Mouse (Mus musculus) T-helper 1 cell (primary cell): ENCODE measurements around the gene Nrp2.

Source experiments
- in situ Hi-C: fragments of 300-600 bp; cut with MboI, MseI; formaldehyde crosslinking; loops from one replicate; pipeline ENCODE4 v1.15.1; 2025; ENCODE audit warnings: high pct_unique_total_duplicates

The Nrp2 gene

GRCm38 (mm10) chr1:62777320-62778235 lies 74.5 kb downstream of the Nrp2 start:
- in situ Hi-C loops, result no loop called here

GRCm38 (mm10) chr1:62778910-62779309 lies 75.8 kb downstream of the Nrp2 start:
- in situ Hi-C loops, result no loop called here

GRCm38 (mm10) chr1:62780068-62780761 lies 77.1 kb downstream of the Nrp2 start:
- in situ Hi-C loops, result loop anchor here (5.0 kb wide), 1 partner anchor 157 kb away; no protein-coding TSS in a partner anchor

GRCm38 (mm10) chr1:62782155-62782554 lies 79.1 kb downstream of the Nrp2 start:
- in situ Hi-C loops, result loop anchor here (5.0 kb wide), 1 partner anchor 155 kb away; no protein-coding TSS in a partner anchor

GRCm38 (mm10) chr1:62782573-62782972 lies 79.5 kb downstream of the Nrp2 start:
- in situ Hi-C loops, result loop anchor here (5.0 kb wide), 1 partner anchor 155 kb away; no protein-coding TSS in a partner anchor

- in situ Hi-C loops, result loop anchor here (5.0 kb wide), 1 partner anchor 154 kb away; no protein-coding TSS in a partner anchor
Observed at GRCm38 (mm10) chr1:62783354-62784083, 80.4 kb downstream of the Nrp2 start.

GRCm38 (mm10) chr1:62784084-62784392 lies 81.0 kb downstream of the Nrp2 start:
- in situ Hi-C loops, result loop anchor here (5.0 kb wide), 1 partner anchor 153 kb away; no protein-coding TSS in a partner anchor

GRCm38 (mm10) chr1:62786255-62786654 lies 83.2 kb downstream of the Nrp2 start:
- in situ Hi-C loops, result no loop called here

- in situ Hi-C loops, result no loop called here
Observed at GRCm38 (mm10) chr1:62787546-62787945, 84.5 kb downstream of the Nrp2 start.

GRCm38 (mm10) chr1:62794223-62794895 lies 91.3 kb downstream of the Nrp2 start:
- in situ Hi-C loops, result no loop called here

GRCm38 (mm10) chr1:62794896-62795255 lies 91.8 kb downstream of the Nrp2 start:
- in situ Hi-C loops, result no loop called here

- in situ Hi-C loops, result no loop called here
Observed at GRCm38 (mm10) chr1:62795307-62796037, 92.4 kb downstream of the Nrp2 start.

GRCm38 (mm10) chr1:62796038-62796647 lies 93.1 kb downstream of the Nrp2 start:
- in situ Hi-C loops, result no loop called here

GRCm38 (mm10) chr1:62799427-62799826 lies 96.3 kb downstream of the Nrp2 start:
- in situ Hi-C loops, result no loop called here

- in situ Hi-C loops, result no loop called here
Observed at GRCm38 (mm10) chr1:62800351-62800750, 97.3 kb downstream of the Nrp2 start.

GRCm38 (mm10) chr1:62801429-62801828 lies 98.3 kb downstream of the Nrp2 start:
- in situ Hi-C loops, result no loop called here

- in situ Hi-C loops, result no loop called here
Observed at GRCm38 (mm10) chr1:62801842-62802241, 98.8 kb downstream of the Nrp2 start.

- in situ Hi-C loops, result no loop called here
Observed at GRCm38 (mm10) chr1:62803544-62803943, 100.5 kb downstream of the Nrp2 start.

GRCm38 (mm10) chr1:62806014-62806413 lies 102.9 kb downstream of the Nrp2 start:
- in situ Hi-C loops, result no loop called here

- in situ Hi-C loops, result no loop called here
Observed at GRCm38 (mm10) chr1:62808395-62808794, 105.3 kb downstream of the Nrp2 start.
